Mouse (Mus musculus): ENCODE measurements around the gene Hgd. TPM values are rescaled to one million over a fixed set of nuclear protein-coding genes. Genes with fewer than 3 reads are reported as not detected.
A peak's percentile ranks its signal among the peaks of the same experiment; 100 is the strongest.

Hgd gene
- not detected for total RNA-seq (2021)
- long read RNA-seq, experiment 1, result 0 reads
- long read RNA-seq, experiment 2, result 0 reads

- intact Hi-C loops (cut with DNase I), result no loop called here
- no peak for DNase-seq
These were observed at the start of gene Hgd for GRCm38 (mm10) chr16:37579994-37580393. Gene Hgd, plus strand, starts transcription at chr16:37580153.

- intact Hi-C loops (cut with DNase I), result loop anchor here (5.0 kb wide), 1 partner anchor 117 kb away; no protein-coding TSS in a partner anchor
- no peak for DNase-seq
These were observed 49.8 kb upstream of the Hgd start for GRCm38 (mm10) chr16:37530170-37530569.

- no peak for DNase-seq
- intact Hi-C loops (cut with DNase I), result loop anchor here (5.0 kb wide), 1 partner anchor 115 kb away; no protein-coding TSS in a partner anchor
These were observed 47.9 kb upstream of the Hgd start for GRCm38 (mm10) chr16:37532046-37532445.

- intact Hi-C loops (cut with DNase I), result loop anchor here (5.0 kb wide), 1 partner anchor 114 kb away; no protein-coding TSS in a partner anchor
- no peak for DNase-seq
These were observed 46.4 kb upstream of the Hgd start for GRCm38 (mm10) chr16:37533369-37534068.

- intact Hi-C loops (cut with DNase I), result no loop called here
- DNase-seq, result peak in 1 of 2 experiments; percentile 8
These were observed 40.7 kb upstream of the Hgd start for GRCm38 (mm10) chr16:37539240-37539610.

- peak; percentile 95 to 98 for DNase-seq
- intact Hi-C loops (cut with DNase I), result no loop called here
These were observed 40.1 kb upstream of the Hgd start, which contains the start of the genes Gtf2e1 and Rabl3 for GRCm38 (mm10) chr16:37539611-37540580. Gene Gtf2e1, minus strand, starts transcription at chr16:37539789. Gene Rabl3, plus strand, starts transcription at chr16:37539885.

GRCm38 (mm10) chr16:37540776-37541175 lies 39.2 kb upstream of the Hgd start:
- DNase-seq, result peak in 1 of 2 experiments; percentile 14
- intact Hi-C loops (cut with DNase I), result no loop called here

GRCm38 (mm10) chr16:37546312-37546711 lies 33.6 kb upstream of the Hgd start:
- intact Hi-C loops (cut with DNase I), result no loop called here
- DNase-seq, result no peak

- intact Hi-C loops (cut with DNase I), result no loop called here
- DNase-seq, result no peak
These were observed 29.7 kb upstream of the Hgd start for GRCm38 (mm10) chr16:37550266-37550665.

- intact Hi-C loops (cut with DNase I), result no loop called here
- DNase-seq, result no peak
These were observed 29.0 kb upstream of the Hgd start for GRCm38 (mm10) chr16:37550981-37551380.

GRCm38 (mm10) chr16:37552824-37553223 lies 27.1 kb upstream of the Hgd start:
- DNase-seq, result no peak
- intact Hi-C loops (cut with DNase I), result no loop called here

GRCm38 (mm10) chr16:37562414-37562813 lies 17.5 kb upstream of the Hgd start:
- DNase-seq, result no peak
- intact Hi-C loops (cut with DNase I), result no loop called here

GRCm38 (mm10) chr16:37562961-37563360 lies 17.0 kb upstream of the Hgd start:
- intact Hi-C loops (cut with DNase I), result no loop called here
- no peak for DNase-seq

- intact Hi-C loops (cut with DNase I), result no loop called here
These were observed 14.8 kb upstream of the Hgd start for GRCm38 (mm10) chr16:37565117-37565516.

GRCm38 (mm10) chr16:37566107-37566506 lies 13.8 kb upstream of the Hgd start:
- intact Hi-C loops (cut with DNase I), result no loop called here
- no peak for DNase-seq

More at GRCm38 (mm10) chr16:37565117-37565516, 14.8 kb upstream of the Hgd start:
- DNase-seq, result no peak

GRCm38 (mm10) chr16:37567113-37568050 lies 12.6 kb upstream of the Hgd start:
- intact Hi-C loops (cut with DNase I), result no loop called here
- no peak for DNase-seq

GRCm38 (mm10) chr16:37571554-37571953 lies 8.4 kb upstream of the Hgd start:
- intact Hi-C loops (cut with DNase I), result no loop called here
- no peak for DNase-seq

GRCm38 (mm10) chr16:37572117-37572754 lies 7.7 kb upstream of the Hgd start:
- intact Hi-C loops (cut with DNase I), result no loop called here
- DNase-seq, result no peak

- no peak for DNase-seq
- intact Hi-C loops (cut with DNase I), result no loop called here
These were observed 6.9 kb upstream of the Hgd start for GRCm38 (mm10) chr16:37573061-37573460.

All from gastrocnemius, postnatal 36 days (tissue).